Mouse (Mus musculus) ES-CJ7 (cell line): ENCODE measurements around the gene Gm6034.
"Not testable (repeated sequence)": the region's sequence is repeated elsewhere in the genome, so short reads cannot be mapped to it uniquely, and the experiment has no call there.

Source experiments
- DNase-seq: peaks from one replicate; pipeline ENCODE4 v3.0.0; 2011; ENCODE audit warnings: low read depth, low spot score

The Gm6034 gene

DNA sequence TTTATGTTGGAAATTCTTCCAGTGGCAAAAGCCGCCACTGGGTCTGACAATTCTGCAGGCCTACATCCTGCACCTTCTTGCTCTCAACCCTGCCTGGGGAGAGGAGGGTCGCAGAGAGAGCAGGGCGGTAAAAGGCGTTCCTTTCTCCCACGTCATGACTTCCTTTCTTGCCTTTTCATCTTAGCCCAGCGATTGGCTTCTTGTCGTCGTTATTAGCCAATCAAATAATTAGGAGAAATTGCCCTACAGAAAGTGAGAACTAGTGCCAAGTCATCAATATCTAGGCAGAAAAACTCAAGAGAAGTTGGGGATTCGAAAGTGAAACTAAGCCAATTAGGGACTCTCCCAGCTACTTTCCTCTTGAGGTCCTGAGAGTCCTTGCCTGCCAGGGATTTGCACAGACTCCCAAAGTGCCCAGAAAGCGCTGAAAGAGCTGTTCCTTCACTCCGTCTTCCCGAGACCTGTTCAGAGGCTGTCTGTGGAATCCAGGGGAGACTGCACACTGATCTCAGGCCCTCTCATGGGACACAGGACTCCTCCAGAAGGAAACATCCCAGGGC is at the start of gene Gm6034, which contains the start of gene H2-T22:
Gm6034 (plus strand) TSS at position 352 of the 560 bp plus-strand sequence.
H2-T22 (minus strand) TSS at position 138 of the 560 bp plus-strand sequence.
- DNase-seq: peak; percentile 58

DNA sequence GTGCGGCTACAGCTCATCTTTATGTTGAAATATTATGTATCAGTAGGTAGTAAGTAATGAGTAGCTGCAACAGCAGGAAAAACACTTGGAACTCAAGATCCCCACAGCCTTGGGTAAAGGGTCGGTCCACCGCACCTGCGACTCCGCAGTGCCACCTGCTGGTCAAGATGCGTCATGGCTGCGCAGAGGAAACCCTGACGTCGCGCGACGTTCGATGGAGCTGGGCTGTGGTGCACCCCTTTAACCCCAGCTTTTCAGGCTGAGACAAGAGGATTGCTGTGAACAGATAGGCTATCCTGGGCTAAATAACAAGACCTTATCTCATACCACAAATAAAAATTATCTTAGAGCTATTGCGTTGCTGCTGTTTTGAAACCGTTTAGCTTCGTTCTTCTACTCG is 49.1 kb upstream of the Gm6034 start:
- peak; percentile 78 for DNase-seq

DNA sequence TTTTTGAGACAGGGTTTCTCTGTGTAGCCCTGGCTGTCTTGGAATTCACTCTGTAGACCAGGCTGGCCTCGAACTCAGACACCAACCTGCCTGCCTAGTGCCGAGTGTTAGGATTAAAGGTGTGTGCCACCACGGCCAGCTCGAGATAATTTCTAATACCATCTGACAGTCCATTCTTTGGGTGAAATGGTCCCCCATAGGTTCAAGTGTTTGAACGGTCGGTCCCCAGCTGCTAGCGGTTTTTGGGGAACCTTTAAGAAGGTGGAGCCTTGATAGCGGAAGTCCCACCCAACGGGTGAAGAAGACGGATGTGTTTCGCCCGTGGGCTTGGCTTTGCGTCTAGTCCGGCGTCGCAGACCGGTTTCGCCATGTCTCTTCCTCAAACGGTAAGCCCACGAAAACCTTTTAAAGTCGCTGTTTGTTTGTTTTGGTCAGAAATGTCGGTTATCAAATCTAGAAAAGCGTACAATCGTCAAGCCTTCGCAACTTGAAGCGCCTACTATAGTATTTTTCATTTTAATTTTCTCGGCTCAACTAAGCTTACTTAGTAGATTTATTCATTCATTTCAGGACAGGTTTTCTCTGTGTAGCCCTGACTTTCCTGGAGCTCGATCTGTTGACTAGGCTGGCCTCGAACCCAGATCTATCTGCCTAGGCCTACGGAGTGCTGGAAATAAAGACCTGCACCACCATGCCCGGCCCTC is 48.4 kb upstream of the Gm6034 start:
- DNase-seq: peak; percentile 85

DNA sequence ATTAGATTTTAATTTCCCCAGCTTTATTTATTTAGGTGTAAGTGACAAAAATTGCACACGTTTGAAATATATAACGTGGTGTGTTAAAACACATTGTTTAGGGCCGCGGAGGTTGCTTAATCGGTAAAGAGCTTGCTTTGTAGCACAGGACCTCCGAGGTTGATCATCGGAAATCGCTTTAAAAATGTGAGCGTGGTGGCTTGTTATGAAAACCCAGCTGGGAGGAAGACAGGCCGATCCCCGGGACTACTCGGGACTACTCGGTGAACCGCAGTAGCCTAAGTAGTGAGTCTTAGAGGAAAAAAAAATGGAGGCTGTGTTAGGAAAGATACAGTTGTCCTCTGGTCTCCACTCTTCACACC is 47.9 kb upstream of the Gm6034 start:
- DNase-seq: no peak

DNA sequence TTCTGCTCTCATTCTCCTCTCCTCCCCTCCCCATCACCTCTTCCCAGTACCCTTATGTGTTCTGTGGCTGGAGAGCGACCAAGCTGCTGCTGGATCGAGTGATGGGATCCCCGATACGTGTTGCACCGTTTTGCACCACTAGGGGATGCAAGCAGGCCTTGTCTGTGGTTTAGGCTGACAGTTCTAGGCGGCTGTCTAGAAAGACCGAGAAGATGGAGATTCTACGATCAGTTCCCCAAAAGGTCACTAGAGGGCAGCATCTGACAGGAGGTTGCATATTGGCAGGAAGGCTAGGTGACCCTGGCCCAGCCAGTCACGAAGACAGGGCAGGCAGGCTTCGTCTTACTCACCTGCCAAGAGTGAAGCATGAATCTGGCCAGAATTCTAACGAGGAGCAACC is 45.8 kb upstream of the Gm6034 start:
- DNase-seq: peak; percentile 98

DNA sequence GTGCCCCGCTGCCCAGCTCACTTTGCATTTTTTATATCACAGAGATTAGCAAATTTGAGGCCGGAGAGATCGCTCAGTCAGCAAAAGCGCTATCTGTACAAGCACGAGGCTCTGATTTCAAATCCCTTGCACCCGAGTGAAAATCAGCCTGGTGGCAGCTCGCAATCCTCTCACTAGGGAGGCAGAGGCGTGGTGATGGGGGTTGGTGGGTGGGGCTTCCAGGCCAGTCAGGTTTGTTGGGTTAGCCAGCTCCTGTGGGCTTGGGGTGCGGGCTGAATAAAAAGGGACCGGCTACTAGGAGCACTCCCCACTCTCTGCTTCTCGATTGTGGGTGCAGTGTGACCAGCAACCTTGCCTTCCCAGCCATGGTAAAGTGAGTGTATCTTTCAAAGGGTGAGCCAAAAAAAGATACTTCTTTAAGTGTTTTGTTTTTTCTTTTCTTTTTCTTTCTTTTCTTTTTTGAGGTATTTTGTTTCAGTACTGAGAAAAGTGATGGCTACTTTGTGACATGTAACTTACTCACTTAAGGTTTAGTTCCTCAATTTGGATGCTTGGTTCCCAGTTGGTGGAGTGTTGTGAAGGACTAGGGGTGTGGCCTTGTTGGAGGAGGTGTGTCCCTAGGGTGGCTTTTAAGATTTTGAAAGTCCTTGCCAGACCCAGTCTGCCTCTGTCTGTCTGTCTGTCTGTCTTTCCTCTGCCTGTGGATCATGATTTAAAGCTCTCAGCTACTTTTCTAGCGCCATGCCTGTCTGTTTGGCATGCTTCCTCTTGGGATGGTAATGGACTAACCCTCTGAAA is 44.8 kb upstream of the Gm6034 start:
- DNase-seq: peak; percentile 55

DNA sequence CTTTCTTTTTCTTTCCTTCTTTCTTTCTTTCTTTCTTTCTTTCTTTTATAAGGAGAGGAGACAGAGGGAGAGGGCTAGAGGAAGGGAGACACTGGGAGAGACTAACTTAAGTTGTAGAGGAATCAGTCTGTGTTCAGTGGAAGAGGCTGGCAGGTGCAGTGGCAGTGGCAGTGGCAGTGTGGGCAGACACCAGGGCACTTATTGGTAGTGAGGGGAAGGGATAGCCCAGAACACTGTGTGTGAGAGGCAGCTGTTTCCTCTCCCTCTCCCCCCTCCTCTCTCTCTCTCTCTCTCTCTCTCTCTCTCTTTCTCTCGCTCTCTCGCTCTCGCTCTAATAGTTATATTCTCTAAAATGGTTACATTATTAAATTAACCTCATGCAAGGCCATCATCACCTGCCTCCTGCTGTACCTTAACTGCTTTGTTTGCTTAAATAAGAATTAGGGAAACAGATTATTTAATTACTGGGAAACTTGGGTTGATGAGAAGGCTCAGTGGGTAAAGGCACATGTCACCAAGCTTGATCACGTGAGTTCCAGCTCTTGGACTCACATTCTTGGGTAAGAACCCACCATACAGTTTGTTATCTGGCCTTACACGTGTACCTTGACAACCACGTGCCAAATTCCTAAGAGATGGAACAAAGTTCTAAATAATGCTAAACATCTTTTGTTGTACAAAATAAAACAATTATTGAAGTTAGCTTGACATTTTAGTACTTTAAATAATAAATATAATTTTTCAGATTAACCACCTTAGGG is 44.0 kb upstream of the Gm6034 start:
- DNase-seq: no peak

DNA sequence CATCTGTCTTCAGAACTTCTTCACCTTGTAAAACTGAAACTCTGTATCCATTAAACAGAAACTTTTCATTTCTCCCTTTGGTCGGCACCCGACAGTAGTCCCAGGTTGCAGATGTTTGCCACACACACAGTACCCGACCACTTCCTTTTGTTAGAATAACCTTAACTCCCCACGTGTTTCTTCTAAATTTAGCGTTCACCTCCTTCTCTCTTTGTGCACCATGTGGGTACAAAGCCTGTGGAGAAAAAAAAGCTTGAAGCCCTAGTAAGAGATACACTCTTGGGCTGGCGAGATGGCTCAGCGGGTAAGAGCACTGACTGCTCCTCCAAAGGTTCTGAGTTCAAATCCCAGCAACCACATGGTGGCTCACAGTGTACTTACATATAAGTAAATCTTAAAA is 43.4 kb upstream of the Gm6034 start:
- DNase-seq: no peak

DNA sequence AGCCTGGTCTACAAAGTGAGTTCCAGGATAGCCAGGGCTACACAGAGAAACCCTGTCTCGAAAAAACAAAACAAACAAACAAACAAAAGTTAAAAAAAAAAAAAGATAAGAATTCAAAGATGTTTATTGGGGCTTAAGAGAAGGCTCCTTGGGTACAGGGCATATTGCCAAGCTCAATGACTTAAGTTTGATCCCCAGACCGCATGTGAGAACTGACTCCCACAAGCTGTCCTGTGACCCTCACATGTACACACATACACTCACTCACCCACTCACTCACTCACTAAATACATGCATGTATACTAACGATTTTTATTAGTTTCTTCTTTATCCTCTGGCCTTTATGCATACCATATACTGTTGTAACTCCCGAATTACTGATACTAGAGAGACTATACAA is 42.4 kb upstream of the Gm6034 start:
- DNase-seq: no peak

DNA sequence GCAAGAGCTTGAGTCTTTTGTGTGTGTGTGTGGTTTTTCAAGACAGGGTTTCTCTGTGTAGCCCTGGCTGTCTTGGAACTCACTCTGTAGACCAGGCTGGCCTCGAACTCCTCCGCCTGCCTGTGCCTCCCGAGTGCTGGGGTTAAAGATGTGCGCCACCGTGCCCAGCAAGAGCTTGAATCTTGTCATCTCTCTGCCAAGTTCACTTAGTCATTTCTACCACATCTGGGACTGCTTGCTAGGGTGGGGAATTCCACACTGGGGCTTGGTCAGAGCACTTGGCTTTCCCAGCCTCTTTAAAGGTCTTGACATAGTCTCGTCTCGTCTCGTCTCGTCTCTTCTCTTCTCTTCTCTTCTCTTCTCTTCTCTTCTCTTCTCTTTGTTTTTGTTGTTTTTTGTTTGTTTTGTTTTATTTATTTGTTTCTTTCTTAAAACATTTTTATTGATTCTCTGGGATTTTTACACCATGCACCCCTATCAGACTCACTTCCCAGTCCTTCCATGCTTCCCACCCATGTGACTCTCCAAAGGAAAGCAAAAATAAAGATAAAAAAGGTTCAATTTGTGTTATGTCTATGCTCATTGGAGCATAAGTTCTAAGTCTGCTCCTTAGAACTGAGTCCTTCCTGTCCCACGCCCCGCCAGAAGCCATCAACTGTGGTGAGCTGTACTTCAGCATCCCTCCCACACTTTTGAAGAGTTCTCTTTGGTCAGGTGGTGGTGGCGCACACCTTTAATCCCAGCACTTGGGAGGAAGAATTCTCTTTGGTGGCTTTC is 41.5 kb upstream of the Gm6034 start:
- no peak for DNase-seq

DNA sequence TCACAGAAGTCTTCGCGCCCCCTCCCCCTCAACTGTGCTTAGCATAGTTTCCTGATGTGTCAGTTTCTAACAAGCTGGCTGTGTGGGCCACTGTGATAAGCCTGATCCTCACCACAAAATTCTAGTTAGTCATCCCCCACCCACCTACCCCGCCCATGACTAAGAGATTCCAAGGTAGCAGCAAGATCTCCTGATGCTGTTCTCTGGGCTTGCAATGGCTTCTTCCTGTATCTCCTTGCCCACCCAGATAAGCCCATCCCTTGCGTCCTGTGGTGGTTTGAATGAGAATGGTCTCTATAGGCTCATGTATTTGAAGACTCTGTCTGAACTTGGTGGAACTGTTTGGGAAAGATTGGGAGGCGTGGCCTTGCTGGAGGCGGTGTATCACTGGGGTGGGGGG is 40.8 kb upstream of the Gm6034 start:
- peak; percentile 65 for DNase-seq

DNA sequence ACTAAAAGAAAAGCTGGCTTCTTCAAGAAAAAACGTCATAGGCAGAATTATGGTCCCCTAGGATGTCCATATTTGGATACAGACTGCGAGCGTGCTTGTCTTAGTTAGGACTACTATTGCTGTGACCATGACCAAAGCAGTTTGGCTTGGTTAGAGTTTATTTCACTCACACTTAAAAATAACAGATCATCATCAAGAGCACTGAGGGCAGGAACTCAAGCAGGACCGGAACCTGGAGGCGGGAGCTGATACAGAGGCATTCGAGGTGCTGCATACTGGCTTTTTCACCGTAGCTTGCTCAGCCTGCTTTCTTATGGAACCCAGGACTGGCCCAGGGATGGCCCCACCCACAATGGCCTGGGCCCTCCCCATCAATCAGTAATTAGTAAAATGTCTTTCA is 39.4 kb upstream of the Gm6034 start:
- DNase-seq: no peak

DNA sequence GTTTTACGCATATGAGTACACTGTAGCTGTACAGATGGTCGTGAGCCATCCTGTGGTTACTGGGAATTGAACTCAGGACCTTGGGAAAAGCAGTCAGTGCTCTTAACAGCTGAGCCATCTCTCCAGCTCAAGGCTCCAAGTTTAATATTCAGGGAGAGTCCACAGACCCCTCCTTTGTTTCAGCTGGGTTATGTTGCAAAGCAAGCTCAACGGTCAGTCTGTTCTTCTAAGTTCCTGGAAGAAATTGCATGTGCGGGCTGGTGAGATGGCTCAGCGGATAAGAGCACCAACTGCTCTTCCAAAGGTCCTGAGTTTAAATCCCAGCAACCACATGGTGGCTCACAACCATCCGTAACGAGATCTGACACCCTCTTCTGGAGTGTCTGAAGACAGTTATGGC is 38.4 kb upstream of the Gm6034 start:
- not testable (repeated sequence) for DNase-seq

DNA sequence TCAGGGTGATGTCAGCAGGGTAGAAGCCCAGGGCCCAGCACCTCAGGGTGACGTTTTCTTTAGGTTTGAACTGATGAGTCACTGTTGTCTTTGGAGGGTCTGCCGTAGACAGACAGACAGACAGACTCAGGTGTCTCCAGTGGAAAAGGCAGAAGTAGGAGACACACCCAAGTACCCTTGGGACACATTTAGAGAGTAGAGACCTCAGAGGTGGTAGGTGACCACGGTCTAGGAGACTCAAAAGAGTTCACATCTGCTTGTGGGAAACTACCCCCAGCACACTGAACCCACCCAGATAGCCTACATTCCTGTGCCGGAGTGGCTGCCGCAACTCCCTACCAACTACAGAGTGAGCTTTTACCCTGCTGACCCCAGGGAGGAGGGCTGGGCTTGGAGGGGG is 27.8 kb upstream of the Gm6034 start:
- DNase-seq: no peak

DNA sequence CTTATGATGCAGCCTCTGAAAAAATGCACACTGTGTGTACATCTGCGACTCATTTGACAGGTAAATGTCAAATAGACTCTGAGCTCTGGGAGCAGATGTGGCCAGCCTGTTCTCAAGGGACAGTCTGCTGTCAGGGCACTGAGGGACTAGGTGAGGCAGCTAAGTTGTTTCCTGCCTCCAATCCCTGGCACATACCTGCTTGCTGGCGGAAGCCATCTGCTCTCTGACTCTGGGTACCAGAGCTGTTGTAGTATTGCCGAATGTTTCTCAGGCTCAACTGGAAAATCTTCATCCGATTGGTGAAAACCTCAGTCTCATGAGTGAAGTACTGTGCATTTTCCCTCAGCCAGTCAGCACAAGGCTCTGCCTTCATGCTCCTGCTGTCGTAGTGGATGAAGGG is 25.7 kb upstream of the Gm6034 start:
- DNase-seq: no peak

DNA sequence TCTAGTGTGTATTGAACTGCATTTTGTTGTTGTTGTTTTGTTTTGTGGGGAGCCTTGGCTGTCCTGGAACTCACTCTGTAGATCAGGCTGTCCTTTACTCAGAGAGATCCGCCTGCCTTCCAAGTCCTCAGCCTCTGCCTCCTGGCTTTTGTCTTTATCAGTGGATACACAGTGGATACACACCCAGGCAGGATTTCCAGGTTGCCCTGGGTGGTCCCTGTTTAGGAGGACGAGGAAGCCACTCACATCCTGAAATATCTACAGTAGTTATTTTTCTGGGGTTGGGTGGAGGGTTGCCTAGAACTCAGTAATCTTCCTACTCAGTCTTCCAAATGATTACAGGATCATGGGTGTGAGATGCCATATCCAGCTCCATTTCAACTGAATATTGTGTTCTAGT is 23.8 kb upstream of the Gm6034 start:
- DNase-seq: no peak

DNA sequence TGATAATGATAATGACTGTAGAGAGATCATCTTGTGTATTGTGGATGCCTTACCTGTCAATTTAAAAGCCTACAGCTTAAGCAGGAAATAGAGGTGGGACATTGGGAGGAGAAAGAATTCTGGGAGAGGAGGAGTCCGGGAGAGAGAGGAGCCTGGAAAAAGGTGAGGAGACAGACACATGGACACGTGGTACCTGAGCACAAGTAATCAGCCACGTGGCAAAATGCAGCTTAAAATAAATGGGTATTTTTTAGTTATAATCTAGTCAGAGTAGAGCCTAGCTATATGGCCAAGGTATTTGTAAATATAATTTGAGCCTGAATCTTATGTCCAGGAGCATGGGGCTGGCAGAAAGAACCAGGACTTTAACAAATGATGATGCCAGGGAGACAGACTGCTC is 23.2 kb upstream of the Gm6034 start:
- DNase-seq: no peak

DNA sequence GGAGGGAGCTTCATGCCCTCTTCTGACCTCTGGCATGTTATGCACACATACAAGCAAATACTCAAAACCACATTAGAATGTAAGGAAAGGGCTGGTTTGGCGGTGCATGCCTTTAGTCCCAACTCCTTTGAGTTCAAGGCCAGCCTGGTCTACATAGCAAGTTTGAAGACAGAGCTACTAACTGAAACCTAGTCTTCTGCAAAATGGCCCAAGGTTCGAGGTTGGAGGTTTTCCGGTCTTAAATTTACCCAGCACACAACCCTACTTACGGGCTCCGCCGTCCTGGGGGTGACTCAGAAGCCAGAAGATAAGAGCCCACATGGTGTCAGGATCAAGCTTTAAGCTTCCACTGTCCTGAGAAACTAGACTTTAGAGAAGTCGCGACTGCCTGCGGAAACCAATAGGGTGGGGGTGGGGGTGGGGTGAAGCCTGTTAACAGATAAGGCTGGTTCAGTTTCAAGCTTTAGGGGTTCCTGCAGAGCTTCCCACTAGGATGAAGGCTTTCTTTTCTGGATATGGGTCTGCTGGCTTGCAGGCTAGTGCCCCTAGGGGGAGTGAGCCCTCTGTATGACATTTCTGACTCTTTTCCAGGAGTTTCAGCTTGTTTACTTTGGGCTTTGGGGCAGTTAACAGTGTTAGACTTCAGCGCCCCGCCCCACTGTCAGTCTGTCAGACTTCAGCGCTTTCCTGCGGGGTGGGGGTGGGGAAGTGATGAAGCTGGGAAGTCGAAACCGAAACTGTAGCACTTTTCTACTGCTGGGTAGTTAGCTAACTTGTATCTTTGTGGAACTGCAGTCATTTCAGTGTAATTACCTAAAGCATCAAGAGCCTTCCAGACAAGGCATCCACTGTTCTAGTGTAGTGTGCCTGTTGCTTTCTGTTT is 22.3 kb upstream of the Gm6034 start, which contains the start of gene H2-T24:
H2-T24 (minus strand) TSS at position 370 of the 883 bp plus-strand sequence.
- DNase-seq: peak; percentile 95

DNA sequence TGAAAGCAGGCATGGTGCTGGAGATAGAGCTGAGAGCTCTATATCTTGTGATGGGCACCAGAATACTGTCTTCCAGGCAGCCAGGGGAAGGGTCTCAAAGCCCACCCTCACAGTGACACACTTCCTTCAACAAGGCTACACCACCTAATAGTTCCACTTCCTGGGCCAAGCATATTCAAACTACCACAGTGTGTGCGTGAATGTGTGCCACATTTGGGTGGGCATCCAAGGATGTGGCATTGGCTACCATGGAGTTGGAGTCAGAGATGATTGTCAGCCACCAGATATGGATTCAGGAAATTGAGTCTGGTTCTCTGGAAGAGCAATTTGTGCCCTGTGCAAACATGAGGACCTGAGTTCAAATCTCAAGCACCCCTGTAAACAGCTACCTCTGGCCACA is 21.5 kb upstream of the Gm6034 start:
- no peak for DNase-seq

DNA sequence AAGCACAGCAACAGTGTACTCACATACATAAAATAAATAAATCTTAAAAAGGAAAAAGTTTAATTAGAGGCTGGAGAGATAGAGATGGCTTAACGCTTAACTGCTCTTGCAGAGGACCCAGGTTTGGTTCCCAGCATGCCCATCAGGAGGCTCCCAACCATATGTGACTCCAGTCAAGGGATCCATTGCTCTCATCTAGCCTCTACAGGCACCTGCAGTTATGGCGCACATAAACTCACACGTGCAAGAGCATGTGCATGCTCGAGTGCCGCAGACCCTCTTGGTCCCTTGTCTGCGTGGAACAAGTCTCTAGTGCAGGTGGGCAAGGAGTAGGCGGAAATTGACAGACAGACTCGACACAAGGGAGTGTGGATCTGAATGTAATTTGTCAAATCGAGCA is 20.7 kb upstream of the Gm6034 start:
- DNase-seq: no peak
